Mouse (Mus musculus) ZHBTc4 (cell line): ENCODE results near the gene Neurl2.
A peak's percentile ranks its signal among the peaks of the same experiment; 100 is the strongest.
"Not testable (repeated sequence)": the region's sequence is repeated elsewhere in the genome, so short reads cannot be mapped to it uniquely, and the experiment has no call there.

Source experiments
- DNase-seq: peaks from one replicate; pipeline ENCODE4 v3.0.0-alpha.2; 2011; ENCODE audit warnings: low read depth, low spot score

The Neurl2 gene

GRCm38 (mm10) chr2:164857842-164858553, 24.7 kb upstream of the Neurl2 start:
- DNase-seq = peak; percentile 71

- DNase-seq = peak; percentile 92
Observed at GRCm38 (mm10) chr2:164857101-164857821, 24.0 kb upstream of the Neurl2 start, which contains the start of gene Pltp. TSS of gene Pltp (minus strand) at chr2:164857711.

GRCm38 (mm10) chr2:164856309-164857100, 23.2 kb upstream of the Neurl2 start:
- peak; percentile 86 for DNase-seq

- DNase-seq = not testable (repeated sequence)
Observed at GRCm38 (mm10) chr2:164855572-164855971, 22.3 kb upstream of the Neurl2 start.

GRCm38 (mm10) chr2:164850061-164850460, 16.8 kb upstream of the Neurl2 start:
- no peak for DNase-seq

GRCm38 (mm10) chr2:164845782-164846181, 12.5 kb upstream of the Neurl2 start:
- DNase-seq = peak; percentile 68

- DNase-seq = no peak
Observed at GRCm38 (mm10) chr2:164835164-164835563, 1.9 kb upstream of the Neurl2 start.

- DNase-seq = no peak
Observed at GRCm38 (mm10) chr2:164834531-164834930, 1.3 kb upstream of the Neurl2 start.

- DNase-seq = peak; percentile 86
Observed at GRCm38 (mm10) chr2:164832748-164833301, 431 bp downstream of the Neurl2 start, which contains the start of gene Ctsa. TSS of gene Ctsa (plus strand) at chr2:164832873.

GRCm38 (mm10) chr2:164832032-164832747, 1.1 kb downstream of the Neurl2 start:
- no peak for DNase-seq

- DNase-seq = no peak
Observed at GRCm38 (mm10) chr2:164831029-164831428, 2.2 kb downstream of the Neurl2 start.

- DNase-seq = peak; percentile 52
Observed at GRCm38 (mm10) chr2:164829090-164829489, 4.2 kb downstream of the Neurl2 start.

- DNase-seq = no peak
Observed at GRCm38 (mm10) chr2:164828437-164828836, 4.8 kb downstream of the Neurl2 start, which contains the start of gene Spata25. TSS of gene Spata25 (minus strand) at chr2:164828537.

- DNase-seq = no peak
Observed at GRCm38 (mm10) chr2:164827146-164827850, 6.0 kb downstream of the Neurl2 start.

- DNase-seq = no peak
Observed at GRCm38 (mm10) chr2:164825521-164825920, 7.7 kb downstream of the Neurl2 start.

- peak; percentile 90 for DNase-seq
Observed at GRCm38 (mm10) chr2:164823969-164824368, 9.3 kb downstream of the Neurl2 start.

GRCm38 (mm10) chr2:164823181-164823585, 10.1 kb downstream of the Neurl2 start:
- no peak for DNase-seq

- DNase-seq = peak; percentile 99
Observed at GRCm38 (mm10) chr2:164822636-164823165, 10.6 kb downstream of the Neurl2 start, which contains the start of gene Zswim1. TSS of gene Zswim1 (plus strand) at chr2:164822686.

GRCm38 (mm10) chr2:164821060-164821459, 12.2 kb downstream of the Neurl2 start:
- no peak for DNase-seq

- peak; percentile 55 for DNase-seq
Observed at GRCm38 (mm10) chr2:164817703-164818102, 15.6 kb downstream of the Neurl2 start.
